Mouse (Mus musculus) ES-Bruce4 (cell line): Measurements from ENCODE around the gene Inha.

Source experiments
- CTCF ChIP-seq: IDR thresholded peaks from one replicate; pipeline ENCODE4 v1.8.1; 2011; ENCODE audit warnings: low read depth, low read length
- EP300 ChIP-seq: IDR thresholded peaks from 2 replicates; pipeline ENCODE4 v1.6.1; 2011; ENCODE audit warnings: low read depth, low read length; ENCODE audit not compliant: insufficient read depth

DNA sequence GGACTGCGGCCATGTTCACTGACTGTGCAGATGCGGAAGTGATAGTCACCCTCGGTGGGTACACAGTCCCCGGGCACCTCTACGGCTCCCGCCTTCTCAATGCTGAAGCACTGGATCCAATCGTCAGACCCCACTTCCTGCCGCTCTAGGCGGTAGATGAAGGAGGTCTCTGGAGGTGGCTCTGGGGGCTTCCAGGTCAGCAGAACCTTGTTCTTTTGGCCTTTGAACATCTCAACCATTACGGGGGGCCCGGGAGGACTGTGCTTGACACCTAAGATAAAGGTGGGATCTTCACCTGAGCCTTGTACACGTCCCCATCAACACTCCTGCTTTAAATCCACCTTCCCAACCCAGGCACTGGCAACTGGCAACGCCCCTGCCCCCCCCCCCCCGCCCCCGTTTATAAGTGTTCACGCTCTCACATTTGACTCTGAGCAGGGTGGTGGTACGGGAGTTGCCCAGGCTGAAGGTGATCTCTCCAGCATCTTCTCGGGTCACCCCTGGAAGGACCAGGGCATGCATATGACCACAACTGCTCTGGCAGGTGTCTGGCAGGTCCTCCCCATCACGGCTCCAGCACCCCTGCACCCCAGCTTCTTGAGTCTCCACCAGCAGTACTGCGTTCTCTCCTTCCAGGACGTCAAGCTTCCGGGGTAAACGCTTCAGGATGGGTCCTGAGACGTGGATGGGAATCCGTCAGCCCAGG, 3.8 kb upstream of the Inha start:
- no peak for TF ChIP-seq CTCF
- TF ChIP-seq EP300, result no peak
